Mouse (Mus musculus) erythroblast, embryonic 14.5 days (primary cell): Measurements from ENCODE around the gene Serinc4. TPM values are rescaled to one million over a fixed set of nuclear protein-coding genes. Genes with fewer than 3 reads are reported as not detected.

ENCODE experiments used
- H3K27me3 ChIP-seq: 2 replicates; pipeline ENCODE4 v1.6.1; 2012; ENCODE audit warnings: inconsistent platforms; ENCODE audit not compliant: control insufficient read depth
- H3K36me3 ChIP-seq: 2 replicates; pipeline ENCODE4 v1.6.1; 2012; ENCODE audit warnings: mild to moderate bottlenecking, inconsistent platforms; ENCODE audit not compliant: control insufficient read depth
- H3K4me1 ChIP-seq: 2 replicates; pipeline ENCODE4 v1.6.1; 2012; ENCODE audit warnings: inconsistent platforms; ENCODE audit not compliant: control insufficient read depth
- H3K4me3 ChIP-seq: replicated peaks from 2 replicates; pipeline ENCODE3; 2012; ENCODE audit warnings: moderate library complexity, mild to moderate bottlenecking, inconsistent platforms
- H3K9me3 ChIP-seq: 2 replicates; pipeline ENCODE4 v1.6.1; 2012; ENCODE audit warnings: low read length, inconsistent platforms, mixed read lengths; ENCODE audit not compliant: control insufficient read depth
- GATA1 ChIP-seq: IDR thresholded peaks from 2 replicates; pipeline ENCODE4 v1.6.1; 2012; ENCODE audit warnings: low read length, inconsistent platforms, mixed read lengths
- TAL1 ChIP-seq: IDR thresholded peaks from 3 replicates; pipeline ENCODE4 v1.6.1; 2012; ENCODE audit warnings: low read length, inconsistent platforms, mixed read lengths
- polyA plus RNA-seq: library from polyadenylated mRNA; stranded (reverse); fragments of >175 nt; gene quantifications from 2 replicates; pipeline ENCODE4 v1.2.3, GENCODE M21; 2012

Gene Serinc4
- polyA plus RNA-seq, 1 experiment, result not detected

- no peak for TF ChIP-seq TAL1
- no peak for TF ChIP-seq GATA1
- Histone ChIP-seq H3K9me3 (no peaks in the 10 kb centered on the region), H3K27me3 (no peaks in the 10 kb centered on the region), H3K4me1 (no peaks in the 10 kb centered on the region; the same call in 1 of the 2 replicates), H3K4me3 (no peak overlapping the region), H3K36me3 (peaks cover 92% of the 10 kb centered on the region)
Measured at GRCm38 (mm10) chr2:121434854-121435253, 21.7 kb downstream of the Serinc4 start.

- H3K4me3 ChIP-seq, result no peak overlapping the region
- no peaks in the 10 kb centered on the region for H3K9me3 ChIP-seq
- H3K36me3 ChIP-seq, result peaks cover 83% of the 10 kb centered on the region
- no peaks in the 10 kb centered on the region for H3K4me1 ChIP-seq
- TF ChIP-seq TAL1 (no peak), GATA1 (no peak)
- no peaks in the 10 kb centered on the region for H3K27me3 ChIP-seq
Measured at GRCm38 (mm10) chr2:121425890-121426289, 30.7 kb downstream of the Serinc4 start.

GRCm38 (mm10) chr2:121423166-121423565 lies 33.4 kb downstream of the Serinc4 start:
- H3K9me3 ChIP-seq, result no peaks in the 10 kb centered on the region
- H3K36me3 ChIP-seq, result peaks cover 78% of the 10 kb centered on the region
- TF ChIP-seq GATA1 (no peak), TAL1 (no peak)
- no peaks in the 10 kb centered on the region; the same call in 1 of the 2 replicates for H3K4me1 ChIP-seq
- no peak overlapping the region for H3K4me3 ChIP-seq
- H3K27me3 ChIP-seq, result no peaks in the 10 kb centered on the region

- no peak for TF ChIP-seq TAL1
- no peak for TF ChIP-seq GATA1
- Histone ChIP-seq H3K9me3 (no peaks in the 10 kb centered on the region), H3K4me3 (no peak overlapping the region), H3K4me1 (peaks cover 22% of the 10 kb centered on the region), H3K27me3 (no peaks in the 10 kb centered on the region), H3K36me3 (peaks cover 60% of the 10 kb centered on the region)
Measured at GRCm38 (mm10) chr2:121418476-121418875, 38.1 kb downstream of the Serinc4 start.

DNA sequence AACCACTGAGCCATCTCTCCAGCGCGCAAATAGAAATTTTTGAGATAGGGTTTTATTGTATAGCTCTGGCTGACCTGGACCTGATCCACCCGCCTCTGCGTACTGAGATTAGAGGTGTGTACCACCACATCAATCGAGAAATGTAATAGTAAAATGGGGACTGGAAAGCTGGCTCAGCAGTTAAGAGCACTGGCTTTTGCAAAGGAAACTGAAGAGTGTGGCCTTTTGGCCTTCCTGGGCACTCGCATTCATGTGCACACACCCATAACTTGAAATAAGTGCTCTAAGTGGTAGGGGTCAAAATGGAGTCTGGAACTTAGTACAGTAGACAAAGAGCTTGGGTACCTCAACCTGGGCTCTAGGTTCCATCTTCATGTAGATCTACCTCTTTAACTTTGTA lies 40.2 kb downstream of the Serinc4 start:
- H3K4me3 ChIP-seq, result no peak overlapping the region
- H3K4me1 ChIP-seq, result peaks cover 36% of the 10 kb centered on the region
- no peaks in the 10 kb centered on the region for H3K9me3 ChIP-seq
- H3K36me3 ChIP-seq, result peaks cover 39% of the 10 kb centered on the region
- no peaks in the 10 kb centered on the region for H3K27me3 ChIP-seq
- TF ChIP-seq GATA1 (no peak), TAL1 (no peak)

- H3K4me3 ChIP-seq, result peak overlapping the region; percentile 99
- TF ChIP-seq TAL1, result no peak
- TF ChIP-seq GATA1, result no peak
- no peaks in the 10 kb centered on the region for H3K27me3 ChIP-seq
- H3K36me3 ChIP-seq, result peaks cover 37% of the 10 kb centered on the region
- peaks cover 36% of the 10 kb centered on the region for H3K4me1 ChIP-seq
- H3K9me3 ChIP-seq, result no peaks in the 10 kb centered on the region
Measured at GRCm38 (mm10) chr2:121415591-121415990, 41.0 kb downstream of the Serinc4 start.

GRCm38 (mm10) chr2:121415103-121415502 lies 41.5 kb downstream of the Serinc4 start:
- TF ChIP-seq TAL1 (no peak), GATA1 (no peak)
- Histone ChIP-seq H3K4me1 (peaks cover 36% of the 10 kb centered on the region), H3K9me3 (no peaks in the 10 kb centered on the region), H3K4me3 (peak overlapping the region; percentile 99), H3K27me3 (no peaks in the 10 kb centered on the region), H3K36me3 (peaks cover 35% of the 10 kb centered on the region)

DNA sequence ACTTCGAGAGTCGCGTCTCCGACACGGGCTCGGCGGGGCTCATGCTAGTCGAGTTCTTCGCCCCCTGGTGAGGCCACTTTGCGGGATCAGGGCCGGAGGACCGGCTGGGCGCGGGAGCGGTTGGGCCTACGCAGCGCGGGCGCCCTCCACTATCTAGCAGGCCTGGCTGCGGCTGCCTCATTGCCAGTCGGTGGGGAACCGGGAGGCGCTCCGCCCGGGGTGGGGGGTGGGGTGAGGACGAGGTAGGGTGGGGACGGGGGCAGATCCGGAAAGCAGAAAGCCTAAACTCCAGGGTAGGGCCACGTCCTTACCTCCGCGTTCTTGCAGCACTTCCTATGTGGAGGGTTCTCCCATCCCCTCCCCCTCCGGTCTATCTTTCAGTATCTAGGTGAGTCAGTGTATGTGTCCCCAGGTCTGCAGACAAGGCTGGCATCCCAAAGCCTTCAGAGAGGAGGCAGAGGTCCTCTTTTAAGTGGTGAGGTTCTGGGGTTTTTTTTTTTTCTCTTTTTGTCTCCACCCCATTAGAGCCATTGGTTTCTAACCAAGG lies 42.4 kb downstream of the Serinc4 start:
- TF ChIP-seq TAL1 (no peak), GATA1 (no peak)
- Histone ChIP-seq H3K36me3 (peaks cover 30% of the 10 kb centered on the region), H3K4me3 (peak overlapping the region; percentile 99), H3K27me3 (no peaks in the 10 kb centered on the region), H3K9me3 (no peaks in the 10 kb centered on the region), H3K4me1 (peaks cover 36% of the 10 kb centered on the region)

DNA sequence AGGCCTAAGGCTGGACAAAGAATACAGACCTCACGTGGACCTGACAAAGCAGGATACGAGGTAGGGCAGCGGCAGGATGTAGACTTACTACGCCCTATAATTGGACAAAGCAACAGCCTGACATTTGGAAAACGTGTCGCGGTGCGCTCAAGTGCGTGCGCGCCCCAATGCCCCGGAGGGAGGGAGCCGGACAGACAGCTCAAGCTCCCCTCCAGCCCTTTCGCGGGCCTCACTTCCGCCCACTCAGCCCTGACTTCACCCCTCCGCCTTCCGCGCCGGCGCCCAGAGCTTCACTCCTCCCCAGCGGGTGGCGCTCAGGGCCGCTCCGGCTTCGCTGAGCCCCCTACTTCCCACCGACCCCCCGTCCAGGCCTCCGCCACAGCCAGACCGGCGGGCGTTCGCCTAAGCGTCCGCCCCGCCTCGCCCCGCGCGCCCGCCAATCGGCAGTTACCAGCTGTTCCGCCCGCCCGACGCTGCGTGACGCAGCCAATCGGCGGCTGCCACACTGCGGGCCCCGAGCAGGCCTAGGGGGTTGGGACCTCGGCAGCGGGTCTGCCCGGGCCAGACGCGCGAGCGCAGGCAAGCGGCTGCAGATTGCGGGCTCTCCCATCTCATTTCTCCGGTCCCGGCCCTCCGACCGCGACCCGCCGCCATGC lies 43.1 kb downstream of the Serinc4 start, which contains the start of the genes Pdia3 and Catsper2:
TSS of gene Pdia3 (plus strand) at position 389 of the 656 bp plus-strand sequence.
TSS of gene Catsper2 (minus strand) at position 406 of the 656 bp plus-strand sequence.
- H3K36me3 ChIP-seq, result peaks cover 23% of the 10 kb centered on the region
- peaks cover 36% of the 10 kb centered on the region for H3K4me1 ChIP-seq
- H3K9me3 ChIP-seq, result no peaks in the 10 kb centered on the region
- TF ChIP-seq TAL1 (peak; percentile 39; the same call in 2 of the 3 replicates), GATA1 (no peak)
- no peaks in the 10 kb centered on the region for H3K27me3 ChIP-seq
- H3K4me3 ChIP-seq, result peak within 1 kb of the TSS; percentile 99
